In the genomic region with DNA sequence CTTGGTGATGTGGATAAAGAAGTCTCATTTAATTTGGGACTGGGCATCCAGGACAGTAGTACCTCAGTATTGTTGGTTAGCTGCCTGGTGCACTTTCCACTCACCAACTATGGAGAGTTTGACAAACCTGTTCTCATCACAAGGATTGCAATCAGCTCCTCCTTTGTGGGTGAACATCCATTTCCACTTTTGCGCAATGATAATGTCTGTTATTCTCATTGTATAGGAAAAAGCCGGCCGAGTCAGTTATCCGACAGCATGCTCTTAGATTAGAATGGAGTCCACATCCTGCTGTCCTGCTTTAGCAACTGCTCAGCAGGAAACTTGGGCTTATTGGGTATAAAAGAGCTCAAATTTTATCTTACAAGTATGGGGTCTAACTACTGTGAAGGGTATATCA, we compare ENCODE assay signal across 9 mouse cellular contexts. TPM values are rescaled to one million over a fixed set of nuclear protein-coding genes. Genes with fewer than 3 reads are reported as not detected.
A peak's percentile ranks its signal among the peaks of the same experiment; 100 is the strongest.
DNase-seq lines count a peak whose midpoint lies in the region; ATAC-seq and TF ChIP-seq lines count a peak whose summit lies in the region.
"Had no signal": no experiment of that assay in that cellular context is flagged by ENCODE, and none has a peak within 500 bp of the region (broad histone marks: within the 10 kb centered on the region; RNA-seq: fewer than 3 reads in every experiment).

No protein-coding gene starts in this region.

- peak overlapping the region; percentile 90 for H3K4me3 ChIP-seq in erythroblast, embryonic 14.5 days (replicated peaks)
- peak overlapping the region; percentile 91 for H3K4me3 ChIP-seq in E14TG2a.4 (replicated peaks; ENCODE audit: low read length)
- H3K4me3 ChIP-seq in heart, embryonic 16.5 days (ENCODE audit: low read length): peak overlapping the region; percentile 84
- H3K4me3 ChIP-seq in liver, embryonic 15.5 days (replicated peaks): peak overlapping the region; percentile 78

- H3K9me3 ChIP-seq in erythroblast, embryonic 14.5 days (ENCODE audit: control insufficient read depth, low read length): peaks cover 6% of the 10 kb centered on the region; the same call in 1 of the 2 replicates
- H3K9me3 ChIP-seq in E14TG2a.4 (ENCODE audit: low read length): no peaks in the 10 kb centered on the region
- no peaks in the 10 kb centered on the region for H3K9me3 ChIP-seq in heart, embryonic 16.5 days (replicated peaks; ENCODE audit: control insufficient read depth, low read length)
- H3K9me3 ChIP-seq in liver, embryonic 15.5 days (replicated peaks): no peaks in the 10 kb centered on the region

- H3K4me2 ChIP-seq in heart, embryonic 16.5 days (ENCODE audit: low read depth, low read length): peak overlapping the region; percentile 74
- H3K4me2 ChIP-seq in liver, embryonic 15.5 days: peak overlapping the region; percentile 87

- peak overlapping the region; percentile 58; the same call in 1 of the 2 replicates for H3K9ac ChIP-seq in heart, embryonic 16.5 days (ENCODE audit: low read length)
- H3K9ac ChIP-seq in liver, embryonic 15.5 days: no peak overlapping the region

- peaks cover 41% of the 10 kb centered on the region for H3K4me1 ChIP-seq in erythroblast, embryonic 14.5 days (ENCODE audit: control insufficient read depth)
- H3K4me1 ChIP-seq in E14TG2a.4 (replicated peaks; ENCODE audit: low read depth, low read length): peaks cover 36% of the 10 kb centered on the region
- H3K4me1 ChIP-seq in heart, embryonic 16.5 days (ENCODE audit: control insufficient read depth, insufficient read depth, low read length): peaks cover 10% of the 10 kb centered on the region
- peaks cover 33% of the 10 kb centered on the region for H3K4me1 ChIP-seq in liver, embryonic 15.5 days (replicated peaks)

- WGBS in heart, embryonic 16.5 days: 78% methylated on average over 4 of the region's 4 CpGs
- WGBS in liver, embryonic 15.5 days (ENCODE audit: insufficient replicate concordance): 86% methylated on average over 4 of the region's 4 CpGs

- intact Hi-C loops in gastrocnemius, postnatal 36 days (cut with DNase I): loop anchor here (1.0 to 10.0 kb wide), 2 partner anchors 29 to 324 kb away; partner anchors contain the start of genes Emg1, Phb2 and Zfp384

- peaks cover 57% of the 10 kb centered on the region for H3K36me3 ChIP-seq in erythroblast, embryonic 14.5 days (ENCODE audit: control insufficient read depth)
- peaks cover 68% of the 10 kb centered on the region for H3K36me3 ChIP-seq in E14TG2a.4 (ENCODE audit: insufficient read depth, low read length)
- H3K36me3 ChIP-seq in heart, embryonic 16.5 days (ENCODE audit: control insufficient read depth, insufficient read depth): peaks cover 30% of the 10 kb centered on the region
- peaks cover 43% of the 10 kb centered on the region for H3K36me3 ChIP-seq in liver, embryonic 15.5 days (replicated peaks)

- ATAC-seq in erythroblast, adult 5-6 weeks (replicated peaks; ENCODE audit: low FRiP score, poor library complexity, severe bottlenecking): no peak
- ATAC-seq in heart, embryonic 16.5 days (replicated peaks; ENCODE audit: extremely low read depth, insufficient read depth, low FRiP score): no peak
- no peak for ATAC-seq in liver, embryonic 15.5 days (ENCODE audit: insufficient read depth)

- no peak for DNase-seq in left cerebral cortex, adult 11 months (ENCODE audit: low spot score)
- no peak for DNase-seq in gastrocnemius, postnatal 36 days
- no peak for DNase-seq in urinary bladder, postnatal 14 days (ENCODE audit: low spot score)

- H3K27ac ChIP-seq in heart, embryonic 16.5 days (ENCODE audit: low read length): peak overlapping the region; percentile 82
- peak overlapping the region; percentile 64 for H3K27ac ChIP-seq in liver, embryonic 15.5 days (replicated peaks)

- no peaks in the 10 kb centered on the region for H3K27me3 ChIP-seq in erythroblast, embryonic 14.5 days (ENCODE audit: control insufficient read depth)
- H3K27me3 ChIP-seq in E14TG2a.4 (ENCODE audit: insufficient read depth, low read length): no peaks in the 10 kb centered on the region
- H3K27me3 ChIP-seq in heart, embryonic 16.5 days (ENCODE audit: control insufficient read depth, insufficient read depth, low read length): no peaks in the 10 kb centered on the region
- H3K27me3 ChIP-seq in liver, embryonic 15.5 days: no peaks in the 10 kb centered on the region

- TF ChIP-seq CTCF in E14TG2a.4 (conservative IDR thresholded peaks at IDR 0.05; ENCODE audit: low read length): no peak

RNA-seq across cellular contexts. Expression of gene Ing4, which starts 0.9 kb away (rescaled TPM):
- 1.1 and 1.8 TPM in 2 replicates for polyA plus RNA-seq in erythroblast, embryonic 14.5 days (2012)
- total RNA-seq in erythroblast, adult 5-6 weeks (2015; ENCODE audit: low replicate concordance): 7.1 and 7.9 TPM in 2 replicates
- total RNA-seq in erythroblast, adult 5-6 weeks (2017; ENCODE audit: low replicate concordance): 27.7 and 35.7 TPM in 2 replicates
- 77.5 and 89.0 TPM in 2 replicates for polyA plus RNA-seq in heart, embryonic 16.5 days (2015; fragmentation: Nextera tagmentation; extraction: Ambion mirVana)
- polyA plus RNA-seq in liver, embryonic 15.5 days (2015; fragmentation: Nextera tagmentation; extraction: Ambion mirVana): 27.6 and 30.9 TPM in 2 replicates
- 10 to 100 TPM; 26.4 to 31.1 TPM for total RNA-seq in gastrocnemius, postnatal 36 days (2021)

RNA-seq across cellular contexts. Expression of gene Acrbp, which starts 10.8 kb away (rescaled TPM):
- polyA plus RNA-seq in erythroblast, embryonic 14.5 days (2012): 0.97 and 1.6 TPM in 2 replicates
- 3.3 TPM in 1 of 2 replicates, not detected in the other for total RNA-seq in erythroblast, adult 5-6 weeks (2015; ENCODE audit: low replicate concordance)
- 7.0 and 11.6 TPM in 2 replicates for total RNA-seq in erythroblast, adult 5-6 weeks (2017; ENCODE audit: low replicate concordance)
- 8.0 TPM in 2 replicates for polyA plus RNA-seq in heart, embryonic 16.5 days (2015; fragmentation: Nextera tagmentation; extraction: Ambion mirVana)
- 1.7 and 2.4 TPM in 2 replicates for polyA plus RNA-seq in liver, embryonic 15.5 days (2015; fragmentation: Nextera tagmentation; extraction: Ambion mirVana)
- total RNA-seq in gastrocnemius, postnatal 36 days (2021): 1 to 10 TPM; 2.5 to 2.7 TPM

RNA-seq across cellular contexts. Expression of gene Lpar5, which starts 29.1 kb away (rescaled TPM):
- 0.06 TPM in 1 of 2 replicates, not detected in the other for polyA plus RNA-seq in erythroblast, embryonic 14.5 days (2012)
- 3.1 TPM in 1 of 2 replicates, not detected in the other for total RNA-seq in erythroblast, adult 5-6 weeks (2015; ENCODE audit: low replicate concordance)
- 0.60 TPM in 1 of 2 replicates, not detected in the other for total RNA-seq in erythroblast, adult 5-6 weeks (2017; ENCODE audit: low replicate concordance)
- 0.55 and 1.6 TPM in 2 replicates for polyA plus RNA-seq in heart, embryonic 16.5 days (2015; fragmentation: Nextera tagmentation; extraction: Ambion mirVana)
- polyA plus RNA-seq in liver, embryonic 15.5 days (2015; fragmentation: Nextera tagmentation; extraction: Ambion mirVana): 1.3 TPM in 2 replicates
- not detected for total RNA-seq in gastrocnemius, postnatal 36 days (2021)

RNA-seq across cellular contexts. Expression of gene Zfp384, which starts 29.7 kb away (rescaled TPM):
- 3.9 and 4.2 TPM in 2 replicates for polyA plus RNA-seq in erythroblast, embryonic 14.5 days (2012)
- total RNA-seq in erythroblast, adult 5-6 weeks (2015; ENCODE audit: low replicate concordance): 20.8 and 25.9 TPM in 2 replicates
- total RNA-seq in erythroblast, adult 5-6 weeks (2017; ENCODE audit: low replicate concordance): 9.8 and 12.3 TPM in 2 replicates
- polyA plus RNA-seq in heart, embryonic 16.5 days (2015; fragmentation: Nextera tagmentation; extraction: Ambion mirVana): 8.7 and 9.6 TPM in 2 replicates
- polyA plus RNA-seq in liver, embryonic 15.5 days (2015; fragmentation: Nextera tagmentation; extraction: Ambion mirVana): 4.1 and 4.7 TPM in 2 replicates
- total RNA-seq in gastrocnemius, postnatal 36 days (2021): 10 to 100 TPM; 20.3 to 22.8 TPM

RNA-seq across cellular contexts. Expression of gene Pianp, which starts 42.2 kb away (rescaled TPM):
- 0.03 TPM in 1 of 2 replicates, not detected in the other for polyA plus RNA-seq in erythroblast, embryonic 14.5 days (2012)
- not detected in 2 replicates for total RNA-seq in erythroblast, adult 5-6 weeks (2015; ENCODE audit: low replicate concordance)
- total RNA-seq in erythroblast, adult 5-6 weeks (2017; ENCODE audit: low replicate concordance): not detected in 2 replicates
- polyA plus RNA-seq in heart, embryonic 16.5 days (2015; fragmentation: Nextera tagmentation; extraction: Ambion mirVana): 0.54 and 0.70 TPM in 2 replicates
- 0.07 TPM in 2 replicates for polyA plus RNA-seq in liver, embryonic 15.5 days (2015; fragmentation: Nextera tagmentation; extraction: Ambion mirVana)
- 1 to 10 TPM in 1 of 2 experiments, under 1 TPM in 1; 0.10 to 1.3 TPM for total RNA-seq in gastrocnemius, postnatal 36 days (2021)
- total RNA-seq: monocyte, adult 5-6 weeks had no signal

Comparison
In these comparisons a context has a peak if more than half of its experiments do, and no peak if none do; other contexts are left out.
1. RNA of gene Ing4, which starts 0.9 kb away (polyA plus RNA-seq): 77.5 to 89.0 TPM in heart, embryonic 16.5 days and 27.6 to 30.9 TPM in liver, embryonic 15.5 days; 1.1 to 1.8 TPM in erythroblast, embryonic 14.5 days; every median in the first group is over 10 times any median in the second.
2. Peak in every context shown above with its lines, with median percentiles within 50 percentile points of each other: H3K4me3 ChIP-seq.